ENCODE assay signal across 13 mouse cellular contexts in genomic region chr9:98400185-98400894, GRCm38 (mm10). TPM values are rescaled to one million over a fixed set of nuclear protein-coding genes. Genes with fewer than 3 reads are reported as not detected.
DNase-seq lines count a peak whose midpoint lies in the region; ATAC-seq and TF ChIP-seq lines count a peak whose summit lies in the region.
"Had no signal": no experiment of that assay in that cellular context is flagged by ENCODE, and none has a peak within 500 bp of the region (broad histone marks: within the 10 kb centered on the region; RNA-seq: fewer than 3 reads in every experiment).

No protein-coding gene starts in this region.

- H3K4me3 ChIP-seq in hindbrain, embryonic 11.5 days (ENCODE audit: low read depth, low read length), result no peak overlapping the region
- H3K4me3 ChIP-seq: heart, embryonic 10.5 days; intestine, embryonic 15.5 days; liver, embryonic 13.5 days had no signal

- DNase-seq in cerebellum, postnatal 10 days, result peak; percentile 49 to 71
- DNase-seq in brain, embryonic 14.5 days (ENCODE audit: low read depth), result peak; percentile 53
- DNase-seq in layer of hippocampus, adult 9-11 months, result peak; percentile 48
- DNase-seq in right cerebral cortex, postnatal 10 days (ENCODE audit: low spot score in 2 of 2), result peak; percentile 64 to 65
- DNase-seq in kidney, adult 9 months, result no peak
- DNase-seq in hindbrain, embryonic 11.5 days (ENCODE audit: low spot score), result no peak
- DNase-seq: heart, postnatal 4 days; liver, embryonic 13.5 days; lung, postnatal 4 days had no signal

- H3K9ac ChIP-seq in hindbrain, embryonic 11.5 days (ENCODE audit: low read depth, low read length), result no peak overlapping the region
- H3K9ac ChIP-seq: intestine, embryonic 15.5 days; liver, embryonic 13.5 days had no signal

- H3K4me1 ChIP-seq in hindbrain, embryonic 11.5 days (replicated peaks; ENCODE audit: control insufficient read depth, insufficient read depth, low read length), result no peaks in the 10 kb centered on the region
- H3K4me1 ChIP-seq: heart, embryonic 10.5 days; intestine, embryonic 15.5 days had no signal

- WGBS in hindbrain, embryonic 11.5 days, result 87% methylated on average over 13 of the region's 13 CpGs

- no peak overlapping the region for H3K4me2 ChIP-seq in hindbrain, embryonic 11.5 days (replicated peaks; ENCODE audit: low read depth, low read length)
- H3K4me2 ChIP-seq: intestine, embryonic 15.5 days; liver, embryonic 13.5 days had no signal

- TF ChIP-seq POLR2A in brain, embryonic 14.5 days (IDR thresholded peaks at IDR 0.05; ENCODE audit: borderline replicate concordance, extremely low read depth, insufficient read depth, insufficient read length, poor library complexity, severe bottlenecking), result no peak

- ATAC-seq in cerebellum, adult (ENCODE audit: insufficient number of reproducible peaks, low FRiP score, low TSS enrichment), result no peak
- ATAC-seq in hindbrain, embryonic 11.5 days (ENCODE audit: low FRiP score), result no peak
- no peak for ATAC-seq in CD4-positive, CD25-positive, alpha-beta regulatory T cell, adult 4 months
- ATAC-seq: intestine, embryonic 15.5 days had no signal

- no peak for TF ChIP-seq CTCF in brain, embryonic 14.5 days (IDR thresholded peaks at IDR 0.05; ENCODE audit: borderline replicate concordance, extremely low read depth, insufficient read depth, insufficient read length)

- H3K27me3 ChIP-seq in hindbrain, embryonic 11.5 days (ENCODE audit: control insufficient read depth, insufficient read depth, low read length), result no peaks in the 10 kb centered on the region
- H3K27me3 ChIP-seq: intestine, embryonic 15.5 days; liver, embryonic 13.5 days had no signal

- no peak overlapping the region for H3K27ac ChIP-seq in hindbrain, embryonic 11.5 days (ENCODE audit: low read depth, low read length)
- H3K27ac ChIP-seq: heart, embryonic 10.5 days; intestine, embryonic 15.5 days; liver, embryonic 13.5 days had no signal

- no peaks in the 10 kb centered on the region for H3K36me3 ChIP-seq in hindbrain, embryonic 11.5 days (ENCODE audit: control insufficient read depth, insufficient read depth, low read length)
- H3K36me3 ChIP-seq: heart, embryonic 10.5 days; intestine, embryonic 15.5 days had no signal

- H3K9me3 ChIP-seq in hindbrain, embryonic 11.5 days (ENCODE audit: control insufficient read depth, low read length), result no peaks in the 10 kb centered on the region
- H3K9me3 ChIP-seq: heart, embryonic 10.5 days; intestine, embryonic 15.5 days; liver, embryonic 13.5 days had no signal

RNA-seq across cellular contexts. Expression of gene Rbp1, which starts 22.4 kb away (rescaled TPM):
- polyA plus RNA-seq in brain, embryonic 14.5 days (2012; rRNA removed), result 43.6 and 49.0 TPM in 2 replicates
- 48.7 and 57.8 TPM in 2 replicates for polyA plus RNA-seq in hindbrain, embryonic 11.5 days (2014; fragmentation: Nextera tagmentation; extraction: Ambion mirVana)
- polyA plus RNA-seq in CD4-positive, CD25-positive, alpha-beta regulatory T cell, adult 4 months (2017; shearing (Covaris generic)), result under 1 TPM in 1 of 2 experiments, not detected in 1; 0.29 TPM

Comparison
In these comparisons a context has a peak if more than half of its experiments do, and no peak if none do; other contexts are left out.
1. DNase-seq: peak in cerebellum, postnatal 10 days (2 of 2), brain, embryonic 14.5 days (single experiment), layer of hippocampus, adult 9-11 months (single experiment) and right cerebral cortex, postnatal 10 days (2 of 2); none in kidney, adult 9 months (single experiment) and hindbrain, embryonic 11.5 days (single experiment).
2. RNA of gene Rbp1, which starts 22.4 kb away (polyA plus RNA-seq): 48.7 to 57.8 TPM in hindbrain, embryonic 11.5 days and 43.6 to 49.0 TPM in brain, embryonic 14.5 days; 0.29 TPM in CD4-positive, CD25-positive, alpha-beta regulatory T cell, adult 4 months; every median in the first group is over 10 times any median in the second.